Mouse (Mus musculus) lung, postnatal 4 days (tissue): Measurements from ENCODE around the gene Npepl1.
A peak's percentile ranks its signal among the peaks of the same experiment; 100 is the strongest.

ENCODE experiments used
- DNase-seq, 2 experiments: peaks; one replicate each; pipeline ENCODE4 v3.0.0; 2021

The Npepl1 gene

DNA sequence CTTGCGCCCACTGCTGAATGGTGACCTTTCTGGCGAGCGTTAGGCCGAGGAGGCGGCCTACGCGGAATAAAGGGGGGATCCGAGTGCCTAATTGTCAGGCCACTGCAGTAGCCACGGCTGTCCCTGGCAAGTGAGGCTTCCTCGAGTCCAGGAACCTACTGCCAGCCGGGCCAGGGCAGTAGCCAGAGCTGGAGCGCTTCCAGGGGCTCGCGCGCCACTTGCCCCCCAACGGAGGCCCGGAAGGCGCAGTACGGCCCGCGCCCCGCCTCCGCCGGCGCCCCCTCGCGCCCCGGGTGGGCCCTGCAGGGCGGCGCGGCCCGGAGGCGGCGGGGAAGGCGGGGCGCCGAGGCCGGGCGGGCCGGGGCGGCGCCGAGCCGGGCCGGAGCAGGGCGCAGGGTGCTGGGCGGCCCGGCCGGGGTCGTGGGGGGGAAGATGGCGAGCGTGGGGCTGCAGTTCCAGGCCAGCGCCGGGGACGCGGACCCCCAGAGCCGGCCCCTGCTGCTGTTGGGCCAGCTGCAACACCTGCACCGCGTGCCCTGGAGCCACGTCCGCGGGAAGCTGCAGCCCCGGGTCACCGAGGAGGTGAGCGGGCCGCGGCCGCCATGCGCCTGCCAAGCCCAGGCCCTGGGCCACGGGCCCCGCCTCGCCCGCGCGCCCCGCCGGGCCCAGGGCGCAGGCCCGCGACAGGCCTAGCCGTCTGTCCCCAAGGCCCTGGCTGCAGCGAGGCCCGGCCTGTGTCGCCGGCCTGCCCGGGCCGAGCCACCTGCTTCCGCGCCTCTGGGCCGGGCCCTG is at the start of gene Npepl1:
Npepl1 (plus strand) TSS at position 359 of the 792 bp plus-strand sequence.
- DNase-seq = peak; percentile 76 to 87

DNA sequence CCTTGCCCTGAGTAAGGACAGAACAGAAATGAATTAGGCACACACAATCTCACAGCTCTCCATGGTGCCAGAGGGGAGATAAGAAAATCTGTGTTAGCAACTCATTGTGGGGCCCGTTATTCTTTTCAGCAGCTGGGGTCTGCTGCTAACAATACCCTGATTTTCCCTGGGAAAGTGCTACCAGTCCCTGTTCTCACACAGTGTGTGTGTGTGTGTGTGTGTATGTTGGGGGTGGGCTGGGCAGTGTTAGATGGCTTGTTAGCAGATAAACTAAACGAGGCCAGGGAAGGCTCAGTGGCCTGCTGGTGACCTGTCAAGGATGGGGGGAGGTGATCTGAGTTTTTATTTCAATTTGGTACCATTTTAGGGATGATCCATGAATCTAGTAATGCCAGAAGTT is 48.9 kb upstream of the Npepl1 start:
- no peak for DNase-seq

DNA sequence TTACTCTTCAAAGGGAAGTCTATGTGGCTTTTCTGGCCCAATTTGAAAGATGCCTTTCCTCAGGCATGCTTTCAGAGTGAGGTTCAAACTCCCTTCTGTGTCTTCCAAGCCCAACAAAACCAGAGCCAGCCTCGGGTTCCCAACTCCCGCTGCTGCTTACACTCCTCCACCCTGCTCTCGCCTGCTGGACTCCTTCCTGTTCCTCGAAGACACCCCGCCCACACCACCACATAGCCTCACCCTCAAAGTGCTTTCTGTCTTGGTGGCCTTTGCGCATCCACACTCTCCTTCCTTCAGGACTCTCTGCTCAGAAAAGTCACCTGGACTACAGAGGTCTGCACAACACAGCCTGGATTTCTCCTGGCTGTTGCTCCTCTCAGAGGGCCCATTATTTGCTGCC is 47.1 kb upstream of the Npepl1 start:
- no peak for DNase-seq

DNA sequence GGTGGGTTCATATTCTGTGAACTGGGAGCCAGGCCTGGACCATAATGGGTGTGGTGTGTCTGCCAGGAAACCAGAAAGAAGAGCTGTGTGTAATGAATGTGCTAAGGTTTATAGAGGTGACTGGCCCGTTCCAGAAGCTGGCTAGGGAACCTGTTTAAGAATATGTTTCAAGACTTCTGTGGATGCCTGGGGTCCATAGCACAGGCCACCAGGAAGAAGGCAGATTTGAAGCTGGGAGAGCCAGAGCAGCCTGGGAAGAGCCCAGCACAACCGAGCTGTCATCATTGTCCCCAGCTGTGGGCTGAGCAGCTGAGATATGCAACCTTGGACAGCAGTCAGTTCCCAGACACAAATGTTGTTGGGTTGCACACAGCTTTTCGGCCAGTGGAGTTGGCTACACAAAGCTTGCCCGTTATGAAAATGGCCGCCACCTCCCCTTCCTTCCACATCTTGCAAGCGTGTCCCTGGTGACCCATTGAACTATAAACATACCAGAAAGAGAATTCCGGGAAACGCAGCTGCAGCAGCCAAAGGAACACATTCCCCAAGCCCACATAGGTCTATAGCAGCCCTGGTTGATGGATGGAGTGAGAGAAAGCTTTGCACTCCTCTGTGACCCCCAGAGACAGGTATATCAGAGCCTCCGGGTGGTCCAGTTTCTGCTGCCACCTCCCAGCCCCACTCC is 46.5 kb upstream of the Npepl1 start:
- DNase-seq = peak; percentile 12 to 31

DNA sequence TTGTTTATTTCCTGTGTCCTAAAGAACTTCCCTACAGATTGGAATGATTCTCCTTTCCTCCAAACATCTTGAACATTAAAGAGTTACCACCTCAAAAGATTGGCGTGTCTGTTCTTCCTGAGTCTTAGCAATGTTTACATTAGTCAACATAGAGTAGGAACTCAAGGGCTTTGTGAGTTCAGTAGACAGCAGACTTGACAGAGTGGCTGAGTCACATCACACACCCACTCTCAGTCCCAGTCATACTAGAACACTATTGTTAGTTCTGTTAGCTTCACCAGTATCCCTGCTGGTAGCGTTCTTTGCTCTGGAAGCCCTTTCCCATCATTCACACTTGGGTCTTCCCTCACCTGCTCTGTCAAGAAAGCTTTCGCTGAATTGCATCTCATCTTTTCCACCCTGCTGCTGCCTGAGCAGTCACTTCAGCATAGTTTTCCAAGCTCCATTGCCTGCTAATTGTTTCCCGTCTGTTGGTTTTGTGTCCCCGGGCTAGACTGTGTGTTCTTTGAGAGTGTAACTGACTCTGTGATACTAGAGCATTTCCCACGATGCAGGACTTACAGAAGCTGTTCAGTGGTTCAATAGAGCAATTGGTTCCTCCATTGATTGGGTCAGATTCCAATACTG is 42.2 kb upstream of the Npepl1 start:
- no peak for DNase-seq

DNA sequence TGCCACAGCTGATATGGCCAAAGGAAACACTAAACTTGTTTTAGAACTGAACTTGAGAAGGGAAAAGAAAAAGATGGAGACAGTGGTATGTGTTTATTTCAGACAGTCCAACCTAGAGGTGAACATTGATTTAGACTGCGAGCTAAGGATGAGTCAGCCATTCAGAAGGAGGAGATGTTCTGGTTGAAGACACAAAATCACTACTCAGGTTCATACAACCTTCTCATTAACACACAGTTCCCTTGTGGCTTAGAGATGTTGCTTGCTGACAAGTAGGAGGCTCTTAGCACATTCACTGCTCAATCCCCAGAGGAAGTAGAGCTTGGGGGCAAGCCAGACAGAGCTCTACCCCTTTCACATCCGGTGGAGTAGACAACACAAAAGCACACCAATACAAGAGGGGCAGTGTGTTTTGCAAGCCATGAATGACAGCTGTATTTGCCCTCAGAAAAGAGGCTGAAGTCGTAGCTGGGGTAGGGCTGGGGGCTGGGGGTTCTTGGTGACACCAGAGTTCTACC is 40.6 kb upstream of the Npepl1 start:
- DNase-seq = no peak

DNA sequence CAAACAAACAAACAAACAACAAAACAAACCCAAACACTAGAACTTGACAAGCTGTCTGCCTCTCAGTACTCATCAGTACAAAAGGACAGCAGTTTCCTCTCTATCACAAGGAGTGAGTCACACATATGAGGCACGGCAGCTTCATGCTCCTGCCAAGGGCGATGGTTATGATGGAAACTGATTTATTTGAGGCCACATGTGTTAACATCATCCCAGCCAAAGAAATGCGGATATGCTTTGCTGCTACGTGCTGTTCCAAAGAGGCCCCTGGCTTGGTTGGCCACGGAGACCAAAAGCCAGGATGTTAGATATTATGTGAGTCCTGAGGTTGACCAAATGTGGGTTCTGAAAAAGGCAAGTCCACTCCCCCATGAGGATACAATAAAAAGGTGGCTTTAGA is 38.7 kb upstream of the Npepl1 start:
- no peak for DNase-seq

DNA sequence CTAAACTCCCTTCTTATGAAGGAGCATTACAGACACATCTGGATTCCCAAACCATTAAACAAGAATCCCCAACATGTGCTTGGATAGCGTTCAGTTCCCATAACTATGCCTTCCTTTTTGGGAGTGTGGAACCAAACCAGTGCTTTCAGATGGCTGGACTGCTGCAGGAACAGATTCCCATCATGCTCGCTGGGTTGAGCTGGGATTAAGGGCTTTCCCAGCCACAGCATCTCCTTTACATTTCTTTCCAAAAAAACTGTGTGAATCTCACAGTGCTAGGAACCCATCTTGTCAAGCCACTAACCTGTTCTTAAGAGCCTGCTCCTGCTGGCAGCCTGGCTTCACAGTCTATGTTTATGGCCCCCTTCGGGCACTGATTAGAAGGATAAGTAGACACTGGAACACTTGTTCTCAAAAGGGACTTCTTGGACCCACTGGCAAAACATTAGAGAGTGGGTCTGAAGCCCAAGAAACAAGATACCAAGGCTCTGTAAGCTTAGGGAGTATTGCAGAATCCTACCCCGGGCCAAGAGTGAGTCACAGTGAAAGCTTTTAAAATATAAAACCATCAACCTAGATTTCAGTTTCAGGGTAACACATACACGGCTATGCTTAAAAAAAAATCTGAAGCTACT is 36.9 kb upstream of the Npepl1 start:
- no peak for DNase-seq

DNA sequence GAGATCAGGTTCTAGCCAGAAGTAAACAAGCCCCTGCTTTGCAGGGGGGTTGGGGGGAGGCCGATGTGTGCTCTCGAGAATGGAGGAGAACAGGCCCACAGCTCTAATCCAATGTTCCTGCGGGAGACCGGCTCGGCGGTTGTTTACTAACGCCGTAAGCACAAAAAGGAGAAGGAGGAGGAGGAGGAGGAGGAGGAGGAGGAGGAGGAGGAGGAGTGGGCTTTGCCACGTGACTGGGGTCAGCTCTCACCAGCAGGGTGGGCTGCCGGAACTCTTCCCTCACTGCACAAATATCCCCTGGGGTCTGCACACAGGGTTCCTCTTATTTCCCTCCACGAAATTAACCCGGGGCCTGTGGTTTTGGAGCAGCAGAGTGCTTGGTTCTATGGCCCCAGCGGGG is 35.5 kb upstream of the Npepl1 start:
- DNase-seq = no peak

DNA sequence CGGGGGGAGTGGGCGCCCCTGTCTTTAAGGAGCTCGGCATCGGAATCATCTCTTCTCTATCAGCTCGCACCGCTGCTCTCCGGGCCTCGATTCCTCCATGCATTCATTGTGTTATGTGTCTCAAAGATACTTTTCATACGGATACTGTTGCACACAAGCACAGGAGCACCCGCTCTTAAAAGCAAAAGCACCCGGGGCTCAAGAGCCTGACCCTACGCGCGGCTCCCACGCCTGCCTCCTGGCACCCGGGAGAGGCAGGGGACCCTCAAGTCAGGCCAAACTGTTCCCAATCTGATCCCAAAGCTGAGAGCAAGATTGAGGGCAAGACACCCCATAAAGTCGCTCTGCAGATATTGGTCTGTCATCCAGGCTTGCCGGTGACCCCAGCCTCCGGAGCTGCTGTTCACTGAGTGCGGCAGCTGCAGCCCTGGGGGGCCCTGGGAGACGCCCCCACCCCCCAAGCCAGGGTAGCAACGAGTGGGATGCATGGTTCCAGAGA is 35.0 kb upstream of the Npepl1 start:
- DNase-seq = peak in 1 of 2 experiments; percentile 23

DNA sequence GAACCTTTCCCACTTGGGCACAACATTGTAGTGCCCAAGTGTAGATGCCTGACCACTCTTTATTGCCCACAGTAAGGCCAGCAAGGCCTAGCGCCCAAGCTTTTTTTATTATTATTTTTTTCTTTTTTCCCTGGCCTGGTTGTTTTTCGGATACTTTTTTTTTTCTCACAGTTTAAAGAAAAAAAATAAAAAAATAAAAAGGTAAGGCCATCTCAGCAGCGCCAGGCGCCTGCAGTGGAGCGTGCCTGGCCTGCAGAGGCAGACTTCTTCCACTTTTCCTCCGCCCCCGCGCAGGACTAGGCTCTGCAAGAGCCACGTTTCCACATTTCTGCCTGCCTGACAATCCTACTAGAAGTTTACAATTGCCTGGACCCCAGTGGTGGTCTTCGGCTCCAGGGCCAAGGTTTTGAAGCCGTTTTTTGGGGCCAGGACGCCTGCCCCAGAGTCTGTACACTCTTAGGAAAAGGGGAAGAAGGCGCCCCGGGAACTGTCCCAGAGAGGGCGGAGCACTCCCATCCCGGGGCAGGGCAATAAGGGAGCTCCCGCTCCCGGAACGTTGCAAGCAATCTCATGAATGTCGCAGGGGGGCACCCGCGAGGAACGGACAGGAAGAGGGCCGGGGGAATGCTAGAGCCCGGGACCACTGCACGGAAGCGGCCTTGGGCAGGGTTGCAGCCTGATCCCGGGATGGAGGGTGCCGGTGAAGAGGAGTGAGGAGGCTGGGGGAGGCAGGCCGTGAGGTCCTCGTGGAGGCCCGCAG is 34.3 kb upstream of the Npepl1 start, which contains the start of gene Stx16:
Stx16 (plus strand) TSS at position 636 of the 760 bp plus-strand sequence.
- DNase-seq = peak; percentile 95 to 97

DNA sequence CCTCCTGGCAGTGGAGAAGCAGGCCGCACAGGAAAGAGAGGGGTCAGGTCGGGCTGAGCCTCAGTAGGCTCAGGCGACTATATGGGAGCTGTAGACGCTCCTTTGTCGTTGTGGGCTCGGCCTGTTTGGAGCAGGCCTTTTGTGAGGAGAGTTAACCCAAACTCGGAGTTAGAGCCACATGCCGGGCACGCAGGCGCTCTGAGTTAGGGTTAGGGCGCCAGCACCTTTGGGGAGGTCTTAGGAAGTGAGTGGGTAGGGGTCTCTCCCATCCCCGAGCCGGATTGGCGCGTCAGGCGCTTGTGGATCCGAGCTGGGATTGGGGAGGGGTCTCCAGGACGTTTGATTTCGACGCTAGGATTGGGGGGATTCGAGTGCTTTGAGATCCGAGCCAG is 33.7 kb upstream of the Npepl1 start:
- no peak for DNase-seq

DNA sequence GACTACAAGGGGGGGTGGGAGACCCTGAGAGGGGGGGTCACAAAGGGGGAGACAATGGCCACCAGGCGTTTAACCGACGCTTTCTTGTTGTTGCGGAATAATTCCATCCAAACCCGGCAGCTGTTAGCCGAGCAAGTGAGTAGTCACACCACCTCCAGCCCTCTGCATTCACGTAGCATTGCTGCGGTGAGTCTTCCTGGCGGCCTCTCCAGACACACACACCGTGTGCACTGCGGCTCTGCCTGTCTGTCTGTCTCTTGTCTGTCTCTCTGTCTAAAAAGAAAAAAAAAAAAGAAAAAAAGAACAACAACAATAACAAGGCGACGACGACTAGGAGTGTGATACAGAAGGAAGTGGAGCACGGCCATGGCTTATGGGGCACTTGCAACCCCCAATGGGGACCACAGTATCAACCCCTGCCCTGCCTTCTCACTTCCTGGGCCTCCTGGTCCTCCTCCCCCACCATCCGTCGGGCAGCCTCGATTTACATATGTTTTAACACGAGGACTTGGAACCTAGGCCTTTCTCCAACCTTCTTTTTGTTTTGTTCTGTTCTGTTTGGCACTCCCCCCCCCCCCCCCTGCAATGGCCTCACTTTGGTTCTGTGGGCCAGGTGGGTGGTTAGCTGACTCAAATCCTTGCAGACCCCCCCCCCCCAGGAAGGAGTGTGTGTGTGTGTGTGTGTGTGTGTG is 33.0 kb upstream of the Npepl1 start:
- peak; percentile 22 to 44 for DNase-seq

DNA sequence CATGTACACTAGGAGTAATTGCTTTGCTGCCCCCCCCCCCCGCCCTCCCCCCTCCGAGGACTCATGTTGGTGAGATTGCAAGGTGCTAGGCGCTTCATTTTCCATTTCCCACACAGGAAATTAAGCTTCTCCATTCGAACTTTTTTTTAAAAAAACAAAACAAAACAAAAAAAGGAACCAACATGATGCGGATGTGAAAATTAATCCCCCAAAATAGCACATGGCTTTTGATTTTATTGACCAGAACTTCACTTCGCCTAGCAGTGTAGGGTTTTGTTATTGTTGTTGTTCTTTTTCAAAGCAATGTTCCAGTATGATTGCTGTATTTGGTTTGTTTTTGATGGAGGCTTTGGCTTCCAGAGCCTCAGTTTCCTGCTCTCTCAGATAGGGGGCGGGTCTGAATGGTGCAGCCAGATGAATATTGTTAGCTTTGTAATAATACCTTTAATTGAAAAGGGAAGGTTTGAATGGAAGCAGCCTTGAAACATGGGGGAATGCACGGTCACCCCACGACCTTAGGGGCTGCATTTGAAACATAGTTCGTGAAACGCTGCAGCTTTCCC is 32.3 kb upstream of the Npepl1 start:
- no peak for DNase-seq

DNA sequence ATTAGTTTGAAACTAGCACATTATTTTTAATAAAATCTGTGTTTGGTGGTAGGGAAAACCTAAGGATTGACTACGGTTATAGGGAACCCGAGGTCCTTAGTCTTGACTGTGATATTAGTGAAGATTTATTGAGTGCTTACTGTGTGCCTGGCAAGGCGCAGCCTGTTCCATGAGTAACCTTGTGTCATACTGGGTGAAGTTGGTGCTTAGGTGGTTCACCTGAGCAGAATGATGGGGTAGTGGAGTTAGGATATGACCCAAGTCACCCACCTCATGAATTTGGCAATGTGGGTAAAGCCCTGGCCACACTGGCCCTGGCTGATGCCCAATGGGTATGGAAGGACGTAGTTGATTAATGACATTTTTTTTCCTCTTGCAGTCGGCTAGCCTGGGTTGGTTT is 28.3 kb upstream of the Npepl1 start:
- no peak for DNase-seq

DNA sequence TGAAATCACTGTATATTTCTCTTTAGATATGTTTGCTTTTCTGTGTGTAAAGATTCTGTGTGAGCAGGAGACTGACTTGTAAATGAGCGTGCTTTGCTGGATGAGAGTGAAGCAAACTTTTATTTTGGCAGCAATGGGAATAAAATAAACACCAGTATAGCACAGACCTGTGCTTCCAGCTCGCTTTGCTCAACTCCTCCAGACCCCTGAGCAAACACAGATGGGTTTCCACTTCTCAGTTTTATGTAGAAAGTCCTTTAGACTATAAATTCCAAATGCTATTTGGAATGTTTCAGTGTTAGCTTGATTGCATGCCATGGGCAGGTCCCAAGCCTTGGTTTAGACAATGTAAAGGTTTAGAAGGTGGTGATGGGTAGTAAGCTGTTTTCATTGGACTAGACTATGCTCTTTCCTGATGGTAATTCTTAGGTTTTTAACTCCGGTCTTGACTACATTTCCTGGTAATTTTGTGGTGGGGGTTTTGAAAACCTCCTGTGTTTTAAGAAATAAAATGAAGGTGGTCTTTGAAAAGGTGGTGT is 27.7 kb upstream of the Npepl1 start:
- DNase-seq = no peak

DNA sequence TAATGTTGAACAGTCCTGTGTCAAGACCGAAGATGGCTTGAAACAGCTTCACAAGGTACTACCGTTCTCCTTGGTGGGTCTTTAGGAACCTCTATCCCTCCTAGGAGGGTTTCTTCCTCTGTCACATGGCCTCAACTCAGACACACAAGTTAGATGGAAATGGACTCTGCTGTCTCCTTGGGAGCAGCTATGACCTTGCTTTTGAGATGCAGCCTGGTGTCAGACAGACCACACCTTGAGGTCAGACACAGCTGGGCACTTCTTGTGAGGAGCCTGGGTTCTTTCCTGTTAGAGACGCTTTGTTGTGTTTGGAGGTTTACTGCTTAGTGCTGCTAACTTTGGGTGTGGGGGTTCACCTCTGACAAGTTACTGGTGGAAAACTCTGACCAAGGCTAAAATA is 15.1 kb upstream of the Npepl1 start:
- DNase-seq = peak in 1 of 2 experiments; percentile 6

DNA sequence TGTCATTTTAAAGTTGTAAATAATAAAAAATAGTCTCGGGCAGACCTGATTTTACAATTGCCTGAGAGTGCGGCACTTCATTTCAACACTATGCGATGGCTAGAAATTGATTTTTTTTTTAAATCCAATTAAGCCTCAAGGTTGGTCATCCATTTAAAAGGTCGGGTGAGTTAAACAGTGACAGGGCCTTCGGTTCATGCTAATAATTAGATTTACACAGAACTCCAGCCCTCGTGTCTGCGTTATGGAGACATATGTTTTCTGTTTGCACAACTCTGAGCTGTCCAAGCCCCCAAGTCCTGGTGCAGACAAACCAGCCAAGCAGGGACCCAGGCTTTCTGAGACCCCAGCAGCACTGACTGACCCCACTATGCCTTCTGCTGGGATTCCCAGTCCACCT is 7.8 kb upstream of the Npepl1 start:
- DNase-seq = no peak

DNA sequence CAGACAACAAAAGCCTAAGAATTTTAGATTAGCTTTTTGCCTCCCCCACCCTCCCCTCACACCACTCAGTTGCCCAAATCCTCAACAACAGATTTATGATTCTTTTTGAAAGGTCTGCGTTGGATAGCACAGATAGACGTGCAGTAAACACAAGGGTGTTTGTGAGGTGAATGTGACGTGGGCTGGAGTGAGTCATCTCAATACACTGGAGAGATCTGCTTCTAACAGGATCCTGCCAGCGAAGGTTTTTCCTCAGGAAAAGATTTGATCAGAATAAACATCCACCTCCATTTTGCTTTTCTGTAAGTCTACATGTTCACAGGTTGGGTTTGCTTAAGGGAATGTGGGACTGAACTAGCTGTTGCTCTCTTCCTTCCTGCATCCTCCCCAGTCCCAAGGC is 6.6 kb upstream of the Npepl1 start:
- DNase-seq = peak in 1 of 2 experiments; percentile 0

DNA sequence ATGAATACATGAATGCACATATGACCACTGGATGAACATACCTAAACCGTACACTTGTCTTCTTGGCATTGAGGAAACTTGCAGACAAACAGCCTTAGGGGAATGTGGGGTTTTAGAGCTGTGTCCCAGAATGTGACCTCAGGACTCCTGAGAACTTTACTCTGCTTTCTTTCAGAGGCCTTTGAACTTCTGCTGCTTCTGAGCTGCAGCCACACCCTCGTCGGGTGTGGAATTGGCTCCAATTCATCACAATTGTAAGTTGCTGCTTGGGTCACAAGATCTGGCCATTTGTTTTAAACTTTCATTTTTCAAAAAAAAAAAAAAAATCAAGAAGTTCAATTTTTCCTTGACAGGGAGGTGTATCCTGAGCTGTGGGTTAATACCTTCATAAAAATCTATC is 2.8 kb upstream of the Npepl1 start:
- no peak for DNase-seq
